Mouse (Mus musculus): Measurements from ENCODE around the gene Trim26. TPM values are rescaled to one million over a fixed set of nuclear protein-coding genes. Genes with fewer than 3 reads are reported as not detected.

Gene Trim26
- polyA plus RNA-seq, 1 experiment = not detected

- no peaks in the 10 kb centered on the region; the same call in 1 of the 2 replicates for H3K4me1 ChIP-seq (ENCODE audit: control insufficient read depth, insufficient read depth, low read length)
- no peak overlapping the region for H3K4me3 ChIP-seq (ENCODE audit: insufficient read depth, low read depth, low read length)
- 43% methylated on average over 1 of the region's 1 CpGs for WGBS
- TF ChIP-seq CTCF (IDR thresholded peaks at IDR 0.05; ENCODE audit: insufficient read depth, low read depth, low read length) = no peak
- no peak for TF ChIP-seq POLR2A (IDR thresholded peaks at IDR 0.05; ENCODE audit: insufficient read depth, low read depth, low read length)
- H3K27ac ChIP-seq (ENCODE audit: insufficient read depth, low read depth, low read length) = no peak overlapping the region
Observed at GRCm38 (mm10) chr17:36844725-36845124, 7.8 kb downstream of the Trim26 start.

GRCm38 (mm10) chr17:36848911-36849310 lies 12.0 kb downstream of the Trim26 start:
- 70% methylated on average over 5 of the region's 5 CpGs for WGBS
- Histone ChIP-seq H3K27ac (ENCODE audit: insufficient read depth, low read depth, low read length) (no peak overlapping the region), H3K4me3 (ENCODE audit: insufficient read depth, low read depth, low read length) (no peak overlapping the region), H3K4me1 (ENCODE audit: control insufficient read depth, insufficient read depth, low read length) (no peaks in the 10 kb centered on the region; the same call in 1 of the 2 replicates)
- no peak for TF ChIP-seq CTCF (IDR thresholded peaks at IDR 0.05; ENCODE audit: insufficient read depth, low read depth, low read length)
- no peak for TF ChIP-seq POLR2A (IDR thresholded peaks at IDR 0.05; ENCODE audit: insufficient read depth, low read depth, low read length)

GRCm38 (mm10) chr17:36849992-36850391 lies 13.1 kb downstream of the Trim26 start:
- TF ChIP-seq CTCF (IDR thresholded peaks at IDR 0.05; ENCODE audit: insufficient read depth, low read depth, low read length) (no peak), POLR2A (IDR thresholded peaks at IDR 0.05; ENCODE audit: insufficient read depth, low read depth, low read length) (no peak)
- no peaks in the 10 kb centered on the region; the same call in 1 of the 2 replicates for H3K4me1 ChIP-seq (ENCODE audit: control insufficient read depth, insufficient read depth, low read length)
- H3K27ac ChIP-seq (ENCODE audit: insufficient read depth, low read depth, low read length) = no peak overlapping the region
- H3K4me3 ChIP-seq (ENCODE audit: insufficient read depth, low read depth, low read length) = no peak overlapping the region
- WGBS = 89% methylated on average over 2 of the region's 2 CpGs

- no peaks in the 10 kb centered on the region; the same call in 1 of the 2 replicates for H3K4me1 ChIP-seq (ENCODE audit: control insufficient read depth, insufficient read depth, low read length)
- no peak overlapping the region for H3K4me3 ChIP-seq (ENCODE audit: insufficient read depth, low read depth, low read length)
- no peak for TF ChIP-seq CTCF (IDR thresholded peaks at IDR 0.05; ENCODE audit: insufficient read depth, low read depth, low read length)
- 85% methylated on average over 5 of the region's 5 CpGs for WGBS
- H3K27ac ChIP-seq (ENCODE audit: insufficient read depth, low read depth, low read length) = no peak overlapping the region
Observed at GRCm38 (mm10) chr17:36851200-36851599, 14.3 kb downstream of the Trim26 start.

- Histone ChIP-seq H3K4me3 (ENCODE audit: insufficient read depth, low read depth, low read length) (no peak overlapping the region), H3K27ac (ENCODE audit: insufficient read depth, low read depth, low read length) (no peak overlapping the region), H3K4me1 (ENCODE audit: control insufficient read depth, insufficient read depth, low read length) (no peaks in the 10 kb centered on the region; the same call in 1 of the 2 replicates)
- TF ChIP-seq CTCF (IDR thresholded peaks at IDR 0.05; ENCODE audit: insufficient read depth, low read depth, low read length) (no peak), POLR2A (IDR thresholded peaks at IDR 0.05; ENCODE audit: insufficient read depth, low read depth, low read length) (no peak)
- WGBS = 89% methylated on average over 5 of the region's 5 CpGs
Observed at GRCm38 (mm10) chr17:36851627-36852026, 14.7 kb downstream of the Trim26 start.

- H3K27ac ChIP-seq (ENCODE audit: insufficient read depth, low read depth, low read length) = no peak overlapping the region
- no peak overlapping the region for H3K4me3 ChIP-seq (ENCODE audit: insufficient read depth, low read depth, low read length)
- WGBS = 95% methylated on average over 3 of the region's 3 CpGs
- TF ChIP-seq POLR2A (IDR thresholded peaks at IDR 0.05; ENCODE audit: insufficient read depth, low read depth, low read length) (no peak), CTCF (IDR thresholded peaks at IDR 0.05; ENCODE audit: insufficient read depth, low read depth, low read length) (no peak)
- no peaks in the 10 kb centered on the region for H3K4me1 ChIP-seq (ENCODE audit: control insufficient read depth, insufficient read depth, low read length)
Observed at GRCm38 (mm10) chr17:36855484-36855883, 18.6 kb downstream of the Trim26 start.

- Histone ChIP-seq H3K4me3 (ENCODE audit: insufficient read depth, low read depth, low read length) (no peak overlapping the region), H3K27ac (ENCODE audit: insufficient read depth, low read depth, low read length) (no peak overlapping the region), H3K4me1 (ENCODE audit: control insufficient read depth, insufficient read depth, low read length) (no peaks in the 10 kb centered on the region)
- 87% methylated on average over 4 of the region's 4 CpGs for WGBS
- TF ChIP-seq CTCF (IDR thresholded peaks at IDR 0.05; ENCODE audit: insufficient read depth, low read depth, low read length) (no peak), POLR2A (IDR thresholded peaks at IDR 0.05; ENCODE audit: insufficient read depth, low read depth, low read length) (no peak)
Observed at GRCm38 (mm10) chr17:36856236-36856635, 19.3 kb downstream of the Trim26 start.

- 89% methylated on average over 3 of the region's 3 CpGs for WGBS
- Histone ChIP-seq H3K4me1 (ENCODE audit: control insufficient read depth, insufficient read depth, low read length) (no peaks in the 10 kb centered on the region), H3K4me3 (ENCODE audit: insufficient read depth, low read depth, low read length) (no peak overlapping the region), H3K27ac (ENCODE audit: insufficient read depth, low read depth, low read length) (no peak overlapping the region)
- TF ChIP-seq CTCF (IDR thresholded peaks at IDR 0.05; ENCODE audit: insufficient read depth, low read depth, low read length) = no peak
- no peak for TF ChIP-seq POLR2A (IDR thresholded peaks at IDR 0.05; ENCODE audit: insufficient read depth, low read depth, low read length)
Observed at GRCm38 (mm10) chr17:36858181-36858580, 21.2 kb downstream of the Trim26 start.

GRCm38 (mm10) chr17:36861680-36862079 lies 24.7 kb downstream of the Trim26 start:
- 56% methylated on average over 2 of the region's 2 CpGs for WGBS
- TF ChIP-seq POLR2A (IDR thresholded peaks at IDR 0.05; ENCODE audit: insufficient read depth, low read depth, low read length) = no peak
- TF ChIP-seq CTCF (IDR thresholded peaks at IDR 0.05; ENCODE audit: insufficient read depth, low read depth, low read length) = no peak
- H3K4me3 ChIP-seq (ENCODE audit: insufficient read depth, low read depth, low read length) = no peak overlapping the region
- H3K27ac ChIP-seq (ENCODE audit: insufficient read depth, low read depth, low read length) = no peak overlapping the region
- H3K4me1 ChIP-seq (ENCODE audit: control insufficient read depth, insufficient read depth, low read length) = peaks cover 2% of the 10 kb centered on the region

All from olfactory bulb, adult 2 months (tissue).